Mouse (Mus musculus) regulatory T cell (primary cell): Measurements from ENCODE around the gene Dppa2.

Experiments
- in situ Hi-C: fragments of 300-600 bp; cut with MboI, MseI; formaldehyde crosslinking; loops from one replicate; pipeline ENCODE4 v1.15.1; 2025; ENCODE audit warnings: high pct_unique_total_duplicates

Gene Dppa2

GRCm38 (mm10) chr16:48335326-48335725 is 31.6 kb downstream of the Dppa2 start:
- in situ Hi-C loops = no loop called here

GRCm38 (mm10) chr16:48344193-48344592 is 40.5 kb downstream of the Dppa2 start:
- in situ Hi-C loops = no loop called here

GRCm38 (mm10) chr16:48347246-48347645 is 43.5 kb downstream of the Dppa2 start:
- in situ Hi-C loops = no loop called here

GRCm38 (mm10) chr16:48355716-48356115 is 52.0 kb downstream of the Dppa2 start:
- in situ Hi-C loops = no loop called here

GRCm38 (mm10) chr16:48356417-48356816 is 52.7 kb downstream of the Dppa2 start:
- in situ Hi-C loops = no loop called here

- in situ Hi-C loops = no loop called here
These were observed 57.2 kb downstream of the Dppa2 start for GRCm38 (mm10) chr16:48360887-48361286.

GRCm38 (mm10) chr16:48366801-48367200 is 63.1 kb downstream of the Dppa2 start:
- in situ Hi-C loops = no loop called here

GRCm38 (mm10) chr16:48368096-48368495 is 64.4 kb downstream of the Dppa2 start:
- in situ Hi-C loops = no loop called here
